Mouse (Mus musculus) erythroblast, adult 5-6 weeks (primary cell): ENCODE data around the gene Prpf4. TPM values are rescaled to one million over a fixed set of nuclear protein-coding genes. Genes with fewer than 3 reads are reported as not detected.

ENCODE experiments used
- ATAC-seq: replicated peaks from 2 replicates; pipeline ENCODE4 v1.8.0; 2016; ENCODE audit warnings: moderate number of reproducible peaks, mild to moderate bottlenecking, moderate TSS enrichment, inconsistent platforms; ENCODE audit not compliant: poor library complexity, low FRiP score, severe bottlenecking
- total RNA-seq, 2 experiments: library from RNA; stranded (forward) in 1 of 2; stranded (reverse) in 1 of 2; fragments of 150-400 nt in 1 of 2; fragments of 200-764, 138-1000 nt in 1 of 2; gene quantifications; 2 replicates each; pipeline versions ENCODE4 v1.2.3 to v1.2.4; 2015 to 2017; ENCODE audit warnings: low replicate concordance in 2 of 2

Gene Prpf4
- total RNA-seq (2015; ENCODE audit: low replicate concordance) (1.3 and 2.7 TPM in 2 replicates), total RNA-seq (2017; ENCODE audit: low replicate concordance) (7.0 and 12.5 TPM in 2 replicates)

DNA sequence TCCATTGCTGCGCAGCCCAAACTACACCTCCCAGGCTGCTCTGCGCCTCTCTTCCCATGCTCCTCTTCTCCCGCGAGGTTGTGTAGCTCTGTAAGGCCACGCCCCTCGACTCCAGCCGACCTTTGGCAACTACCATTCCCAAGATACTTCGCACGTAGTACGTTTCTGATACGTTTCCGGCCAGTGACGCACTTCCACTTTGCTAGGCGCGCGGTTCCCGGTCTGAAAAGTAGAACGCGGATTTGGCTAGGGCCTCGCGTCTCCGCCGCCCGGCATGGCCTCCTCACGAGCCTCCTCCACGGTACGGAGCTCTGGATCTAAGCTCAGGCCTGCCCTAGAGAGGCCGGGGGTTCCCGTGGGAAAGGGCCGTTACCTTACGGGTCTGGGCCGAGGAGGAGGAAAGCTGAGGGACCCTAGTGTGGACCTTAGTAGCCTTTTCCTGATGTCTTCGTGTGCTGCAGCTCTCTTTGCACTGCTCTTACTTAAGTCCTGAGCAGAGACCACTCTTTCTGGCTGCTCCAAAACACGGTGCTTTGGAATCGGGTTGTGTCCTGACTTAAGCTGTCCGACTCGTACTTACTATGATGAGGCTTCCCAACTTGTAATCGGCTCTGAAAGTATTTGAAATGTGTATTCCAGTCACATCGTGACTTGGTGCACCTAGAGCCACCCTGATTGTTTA is at the start of gene Prpf4, which contains the start of gene Cdc26:
Gene Prpf4, plus strand, starts transcription at position 197 of the 682 bp plus-strand sequence.
Gene Cdc26, minus strand, starts transcription at position 42 of the 682 bp plus-strand sequence.
- ATAC-seq: peak; percentile 95

DNA sequence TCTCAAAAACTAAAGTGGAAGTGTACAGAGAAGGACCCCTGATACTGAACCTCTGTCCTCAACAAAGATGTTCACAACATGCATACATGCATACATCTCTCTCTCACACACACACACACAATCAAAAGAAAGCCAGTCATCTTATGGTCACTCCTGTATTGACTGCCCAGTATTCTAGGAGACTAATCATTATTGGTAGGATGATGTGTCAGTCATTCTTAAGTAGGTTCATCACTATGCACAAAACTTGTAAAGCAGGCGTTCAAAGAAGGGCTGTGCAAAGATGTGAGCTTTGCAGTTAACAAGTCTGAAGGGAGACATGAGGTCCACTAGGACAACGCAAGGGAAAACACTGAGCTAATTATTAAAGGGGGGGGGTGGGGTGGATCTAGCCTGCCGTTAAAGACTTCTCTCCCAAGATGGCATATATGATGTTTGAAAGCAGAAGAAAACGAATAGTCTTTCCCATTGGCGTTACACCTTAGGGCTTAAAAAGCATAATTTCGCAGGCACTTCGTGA is 49.3 kb upstream of the Prpf4 start:
- ATAC-seq: no peak

DNA sequence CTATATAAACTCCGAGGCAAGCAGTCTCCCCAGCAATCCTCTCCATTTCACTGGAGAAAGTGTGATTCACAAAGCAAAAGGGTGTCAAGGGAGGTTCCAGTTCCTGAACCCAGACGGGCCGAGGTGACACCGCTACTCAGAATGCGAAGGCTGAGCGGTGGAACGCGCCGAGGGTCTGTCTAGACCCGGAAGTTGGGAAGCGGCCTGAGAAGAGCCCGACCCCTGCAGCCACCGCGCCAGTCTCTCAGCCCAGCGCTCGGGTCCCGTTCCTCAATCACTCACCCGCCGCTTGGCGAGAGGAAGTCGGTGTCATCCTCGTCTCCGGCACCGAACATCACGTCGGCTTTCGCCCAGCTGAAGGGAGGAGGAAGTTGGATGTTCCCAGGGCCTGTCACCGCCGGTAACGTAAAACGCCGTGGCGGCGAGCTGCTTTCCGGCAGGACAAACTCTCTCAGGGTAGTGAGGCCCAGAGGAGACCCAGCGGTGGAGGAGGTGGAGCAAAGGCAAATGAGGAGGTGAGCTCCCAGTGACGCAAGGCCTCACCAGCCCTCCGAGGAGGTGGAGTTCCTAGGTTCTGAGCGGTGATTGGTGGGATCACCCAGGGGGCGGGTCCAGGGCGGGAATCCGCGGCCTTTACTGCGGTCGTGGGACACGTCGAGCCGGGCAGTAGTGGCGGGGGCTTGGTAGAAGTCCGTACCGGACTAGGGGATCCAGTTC is 48.4 kb upstream of the Prpf4 start, which contains the start of the genes Fkbp15 and Slc31a1:
Gene Fkbp15, minus strand, starts transcription at position 461 of the 717 bp plus-strand sequence.
Gene Slc31a1, plus strand, starts transcription at position 640 of the 717 bp plus-strand sequence.
- peak; percentile 98 for ATAC-seq

GRCm38 (mm10) chr4:62360805-62361455 is 47.7 kb upstream of the Prpf4 start:
- ATAC-seq: peak; percentile 24

DNA sequence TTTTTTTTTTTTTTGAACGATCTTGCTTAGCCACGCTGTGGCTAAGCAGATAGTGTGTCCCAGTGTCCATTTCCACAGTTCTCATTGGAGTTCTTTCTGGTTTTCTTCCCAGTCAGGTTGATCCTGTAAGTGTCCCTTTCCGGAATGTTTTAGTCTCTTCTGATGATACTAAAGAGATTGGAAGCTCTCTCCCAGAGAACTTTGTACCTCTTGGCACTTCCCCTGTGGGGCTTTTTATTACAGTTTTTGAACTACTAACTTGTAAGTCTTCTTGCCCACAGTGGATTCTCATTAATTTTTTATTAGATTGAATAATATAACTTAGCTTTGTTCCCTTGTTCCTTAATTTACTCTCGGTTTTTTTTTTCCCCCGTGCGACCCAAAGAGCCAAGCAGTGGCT is 47.0 kb upstream of the Prpf4 start:
- ATAC-seq: no peak

GRCm38 (mm10) chr4:62361997-62362396 is 46.6 kb upstream of the Prpf4 start:
- no peak for ATAC-seq

DNA sequence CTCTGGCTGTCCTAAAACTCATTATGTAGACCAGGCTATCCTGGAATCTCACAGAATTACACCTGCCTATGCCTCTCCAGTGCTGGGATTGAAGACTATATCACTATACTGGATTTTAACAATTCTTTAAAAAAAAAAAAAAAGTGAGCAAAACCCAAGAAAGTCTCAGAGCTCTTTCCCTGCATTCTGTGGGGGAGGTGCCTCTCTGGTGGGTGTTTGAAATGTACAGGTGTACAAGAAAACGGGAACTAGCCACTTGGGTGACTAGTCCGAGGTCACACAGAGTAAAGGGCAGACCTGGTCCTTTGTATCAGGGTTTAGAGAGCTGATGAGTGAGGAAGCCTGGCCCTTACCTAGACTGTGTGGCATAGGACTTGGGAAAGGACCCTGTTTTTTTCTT is 46.2 kb upstream of the Prpf4 start:
- ATAC-seq: no peak

- ATAC-seq: no peak
Observed at GRCm38 (mm10) chr4:62364299-62364698, 44.3 kb upstream of the Prpf4 start.

- ATAC-seq: no peak
Observed at GRCm38 (mm10) chr4:62366291-62366690, 42.3 kb upstream of the Prpf4 start.

- no peak for ATAC-seq
Observed at GRCm38 (mm10) chr4:62367586-62367985, 41.0 kb upstream of the Prpf4 start.

GRCm38 (mm10) chr4:62369091-62369490 is 39.5 kb upstream of the Prpf4 start:
- ATAC-seq: 0 out of 2 replicates have a peak, but pooled peaks have one; percentile 31

GRCm38 (mm10) chr4:62372410-62372809 is 36.2 kb upstream of the Prpf4 start:
- no peak for ATAC-seq

DNA sequence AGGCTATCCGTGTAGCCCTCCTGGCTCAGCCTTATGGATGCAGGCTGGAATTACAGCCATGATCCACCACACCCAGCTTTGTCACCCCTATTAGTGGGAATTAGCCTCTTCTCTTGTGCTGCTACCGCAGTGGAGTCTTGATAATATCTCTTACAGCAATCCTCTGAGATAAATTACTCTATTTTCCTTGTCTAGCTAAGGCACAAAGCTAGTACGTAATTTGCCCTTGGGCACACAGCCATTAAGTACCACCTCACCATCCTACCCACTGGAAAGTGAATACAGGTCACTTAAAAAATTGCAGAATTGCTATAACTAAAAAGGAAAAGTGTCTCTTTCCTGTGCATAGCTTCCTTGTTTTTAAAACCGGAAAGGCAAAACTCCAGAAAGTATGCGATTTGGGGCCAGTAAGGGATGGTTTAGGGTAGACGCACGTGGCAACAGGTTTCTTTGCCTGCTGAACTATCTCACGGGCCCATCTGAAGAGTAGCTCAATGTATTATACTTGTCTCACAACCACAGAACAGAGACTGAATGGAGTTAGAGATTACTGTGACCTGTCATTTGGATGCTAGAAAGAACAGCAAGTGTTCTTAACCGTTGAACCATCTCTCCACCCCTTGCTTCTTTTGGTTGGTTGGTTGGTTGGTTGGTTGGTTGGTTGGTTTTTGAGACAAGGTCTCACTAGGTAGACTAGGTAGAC is 35.6 kb upstream of the Prpf4 start:
- ATAC-seq: no peak

- ATAC-seq: no peak
Observed at GRCm38 (mm10) chr4:62373668-62374067, 34.9 kb upstream of the Prpf4 start.

DNA sequence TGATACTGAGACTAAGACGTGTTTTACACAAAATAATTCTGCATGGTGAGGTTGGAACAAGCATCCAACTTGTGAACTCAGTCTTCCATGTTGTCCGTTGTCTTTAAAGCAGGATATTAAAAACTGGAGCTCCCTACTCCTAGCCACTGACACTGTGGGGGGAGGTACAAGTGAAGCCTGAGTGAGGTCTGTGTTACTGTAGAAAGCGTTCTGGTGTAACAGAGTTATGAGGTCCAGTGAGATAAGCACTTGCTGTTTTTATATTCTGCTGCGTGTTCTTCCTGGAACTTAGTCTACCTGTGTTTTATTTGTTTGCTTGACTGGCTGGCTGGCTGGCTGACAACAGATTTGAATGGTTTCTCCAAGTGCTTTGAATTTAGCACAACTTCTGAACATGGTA is 34.3 kb upstream of the Prpf4 start:
- ATAC-seq: no peak

DNA sequence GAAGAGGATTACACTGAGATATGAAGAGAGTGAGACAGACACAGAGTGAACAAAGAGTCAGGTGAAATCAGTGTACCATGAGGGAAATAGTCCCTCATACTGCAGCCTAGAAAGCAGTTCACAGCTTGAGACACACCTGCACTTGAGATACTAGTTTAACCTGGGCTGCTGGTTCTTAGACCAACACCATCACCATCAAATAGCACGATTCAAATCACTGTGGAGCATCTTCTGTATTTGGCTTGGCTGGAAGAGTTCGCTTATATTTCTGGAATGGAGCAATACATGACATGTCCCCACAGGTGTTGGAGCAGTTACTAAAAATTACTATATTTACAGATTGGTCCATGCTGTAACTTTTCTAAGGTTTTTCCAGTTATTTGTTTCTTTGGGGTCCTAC is 32.5 kb upstream of the Prpf4 start:
- ATAC-seq: no peak

DNA sequence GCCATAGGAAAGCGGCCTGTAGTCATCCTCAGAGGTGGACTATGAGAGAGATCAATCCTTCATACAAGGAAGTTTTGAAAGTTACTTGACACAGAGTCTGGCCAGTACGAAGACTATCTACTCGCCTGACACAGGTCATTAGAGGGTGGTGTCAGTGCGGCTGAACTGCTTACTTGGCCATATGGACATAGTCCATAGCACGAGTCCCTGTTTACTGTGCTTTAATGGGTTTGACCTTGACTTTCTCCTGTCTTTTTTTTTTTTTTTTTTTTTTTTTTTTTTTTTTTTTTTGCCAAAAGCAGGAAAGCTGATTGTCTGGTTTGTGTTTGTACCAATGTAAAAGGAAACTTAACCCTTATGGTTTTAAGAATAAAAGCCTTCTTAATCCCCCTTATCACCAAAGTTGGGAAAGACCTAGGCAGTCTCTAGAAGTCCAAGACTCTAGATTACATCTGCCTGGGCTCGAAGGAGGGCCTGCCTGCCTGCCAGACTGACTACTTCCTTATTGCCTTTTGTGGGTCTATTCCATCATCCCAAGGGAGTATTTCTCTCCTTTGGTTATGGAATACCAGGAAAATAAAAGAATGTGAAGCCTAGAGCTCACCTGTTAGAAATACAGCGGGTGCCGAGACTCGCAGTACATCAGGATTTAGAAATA is 28.7 kb upstream of the Prpf4 start:
- no peak for ATAC-seq

GRCm38 (mm10) chr4:62383207-62383606 is 25.4 kb upstream of the Prpf4 start:
- no peak for ATAC-seq

DNA sequence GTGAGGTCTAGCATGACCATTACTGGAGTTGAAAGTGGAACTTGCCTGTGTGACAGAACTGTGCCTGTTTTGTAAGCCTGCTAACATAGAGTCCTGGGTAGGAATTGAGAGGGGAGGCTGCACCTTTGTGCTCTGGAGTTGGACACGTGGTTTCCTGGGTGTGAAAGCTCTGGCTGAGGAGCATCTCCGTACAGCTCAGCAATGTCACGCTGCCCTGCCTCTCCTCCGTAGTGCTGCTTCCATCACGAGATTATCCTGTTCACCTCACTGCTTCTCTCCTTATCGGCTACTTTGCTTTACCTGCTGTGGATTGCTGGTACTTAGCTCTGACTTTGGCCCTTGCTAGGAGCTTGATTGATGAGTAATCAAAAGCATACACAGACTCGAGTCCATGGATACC is 24.8 kb upstream of the Prpf4 start:
- ATAC-seq: no peak
